Mouse (Mus musculus) bone marrow macrophage, adult 2 months (primary cell): ENCODE data around the gene Rpl15.

ENCODE experiments used
- CTCF ChIP-seq: IDR thresholded peaks from 2 replicates; pipeline ENCODE4 v1.5.1; 2012; ENCODE audit warnings: low read depth, mild to moderate bottlenecking, low read length, moderate library complexity
- POLR2A ChIP-seq: IDR thresholded peaks from 2 replicates; pipeline ENCODE4 v1.6.1; 2012; ENCODE audit warnings: mild to moderate bottlenecking, low read depth, low read length, borderline replicate concordance

GRCm38 (mm10) chr14:18301591-18301990 is 30.4 kb upstream of the Rpl15 start:
- TF ChIP-seq CTCF (no peak), POLR2A (no peak)
